Mouse (Mus musculus): ENCODE measurements at regions not wholly inside any gene's neighbourhood (a gene's known extent, or its start where the extent isn't known, plus 50 kb on each side); places are given as distances from the start of the nearest gene placed in this dataset.

DNA sequence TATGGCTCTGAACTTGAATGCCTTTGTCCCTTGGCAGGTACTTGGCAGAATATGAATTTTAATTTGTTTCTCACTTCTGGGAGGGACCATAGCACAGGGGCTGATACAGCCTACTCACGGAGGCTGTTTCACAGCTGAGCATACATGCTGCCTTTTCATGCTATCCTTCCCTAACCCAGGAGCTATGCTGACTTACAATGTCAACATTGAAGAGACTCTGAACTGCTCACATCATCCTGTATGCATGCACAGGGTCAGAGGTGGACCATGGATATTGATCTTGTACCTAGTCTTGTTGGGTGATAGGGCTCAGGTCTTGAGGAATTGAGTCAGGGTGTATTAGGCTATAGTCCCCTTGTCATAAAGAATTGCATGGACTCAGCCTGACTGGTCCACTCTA is 74.5 kb downstream of the Cmpk2 start:
- TF ChIP-seq CTCF (IDR thresholded peaks at IDR 0.05; ENCODE audit: low read depth) (no peak), EP300 (optimal IDR thresholded peaks at IDR 0.05) (no peak)
